ENCODE assay signal across 34 mouse cellular contexts in genomic region chr19:11747298-11747697, GRCm38 (mm10). TPM values are rescaled to one million over a fixed set of nuclear protein-coding genes. Genes with fewer than 3 reads are reported as not detected.
"Had no signal": no experiment of that assay in that cellular context is flagged by ENCODE, and none has a peak within 500 bp of the region (broad histone marks: within the 10 kb centered on the region; RNA-seq: fewer than 3 reads in every experiment).

Gene Gif, plus strand, starts transcription at chr19:11747554.

- H3K27ac ChIP-seq: embryonic facial prominence, embryonic 10.5 days; embryonic facial prominence, embryonic 12.5 days; embryonic facial prominence, embryonic 13.5 days; embryonic facial prominence, embryonic 15.5 days; forebrain, embryonic 10.5 days; forebrain, embryonic 12.5 days; forebrain, embryonic 13.5 days; forebrain, embryonic 15.5 days; gastrocnemius, adult 2 months had no signal

- H3K4me2 ChIP-seq: embryonic facial prominence, embryonic 12.5 days; embryonic facial prominence, embryonic 13.5 days; embryonic facial prominence, embryonic 15.5 days; forebrain, embryonic 12.5 days; forebrain, embryonic 13.5 days; forebrain, embryonic 15.5 days had no signal

- H3K9me3 ChIP-seq: embryonic facial prominence, embryonic 10.5 days; embryonic facial prominence, embryonic 12.5 days; embryonic facial prominence, embryonic 13.5 days; embryonic facial prominence, embryonic 15.5 days; forebrain, embryonic 10.5 days; forebrain, embryonic 12.5 days; forebrain, embryonic 13.5 days; forebrain, embryonic 15.5 days had no signal

- H3K27me3 ChIP-seq: embryonic facial prominence, embryonic 12.5 days; embryonic facial prominence, embryonic 13.5 days; embryonic facial prominence, embryonic 15.5 days; forebrain, embryonic 12.5 days; forebrain, embryonic 13.5 days; forebrain, embryonic 15.5 days had no signal

- H3K36me3 ChIP-seq: embryonic facial prominence, embryonic 10.5 days; embryonic facial prominence, embryonic 12.5 days; embryonic facial prominence, embryonic 13.5 days; embryonic facial prominence, embryonic 15.5 days; forebrain, embryonic 10.5 days; forebrain, embryonic 12.5 days; forebrain, embryonic 15.5 days had no signal

- H3K4me3 ChIP-seq: embryonic facial prominence, embryonic 10.5 days; embryonic facial prominence, embryonic 12.5 days; embryonic facial prominence, embryonic 13.5 days; embryonic facial prominence, embryonic 15.5 days; erythroblast, embryonic 14.5 days; forebrain, embryonic 10.5 days; forebrain, embryonic 12.5 days; forebrain, embryonic 13.5 days; forebrain, embryonic 15.5 days; gastrocnemius, adult 2 months had no signal

- DNase-seq: cerebellum, adult 2 months; cerebellum, adult 8-10 months; cerebellum, adult 9-10 months; cerebellum, adult 9-11 months; cerebellum, postnatal 10 days; cerebellum, postnatal 14 days; cerebellum, postnatal 25 days; cerebellum, postnatal 36 days; embryo, embryonic 11 days; forebrain, postnatal 0 days; gastrocnemius, adult 2 months; gastrocnemius, postnatal 10 days; gastrocnemius, postnatal 14 days; gastrocnemius, postnatal 25 days; gastrocnemius, postnatal 36 days; heart, adult 11 months; heart, adult 18-20 months had no signal

- H3K9ac ChIP-seq: embryonic facial prominence, embryonic 12.5 days; embryonic facial prominence, embryonic 13.5 days; embryonic facial prominence, embryonic 15.5 days; forebrain, embryonic 12.5 days; forebrain, embryonic 13.5 days; forebrain, embryonic 15.5 days; forebrain, postnatal 0 days had no signal

- ATAC-seq: forebrain, embryonic 13.5 days; forebrain, embryonic 14.5 days; forebrain, embryonic 15.5 days; forebrain, embryonic 16.5 days; forebrain, postnatal 0 days had no signal

- H3K4me1 ChIP-seq: embryonic facial prominence, embryonic 10.5 days; embryonic facial prominence, embryonic 12.5 days; embryonic facial prominence, embryonic 13.5 days; embryonic facial prominence, embryonic 15.5 days; forebrain, embryonic 10.5 days; forebrain, embryonic 12.5 days; forebrain, embryonic 13.5 days; forebrain, embryonic 15.5 days had no signal

RNA-seq across cellular contexts. Expression of gene Gif, which starts in this region (rescaled TPM):
- polyA plus RNA-seq: cerebellum, adult 2 months; cortical plate, adult 2 months; embryonic facial prominence, embryonic 10.5 days; embryonic facial prominence, embryonic 11.5 days; embryonic facial prominence, embryonic 12.5 days; embryonic facial prominence, embryonic 13.5 days; embryonic facial prominence, embryonic 14.5 days; embryonic facial prominence, embryonic 15.5 days; erythroblast, embryonic 14.5 days; forebrain, embryonic 10.5 days; forebrain, embryonic 11.5 days; forebrain, embryonic 12.5 days; forebrain, embryonic 13.5 days; forebrain, embryonic 14.5 days; forebrain, embryonic 15.5 days; forebrain, embryonic 16.5 days; forebrain, postnatal 0 days; frontal cortex, adult 2 months; gonadal fat pad, adult 2 months had no signal
